Mouse (Mus musculus) embryonic facial prominence, embryonic 14.5 days (tissue): ENCODE measurements at regions not wholly inside any gene's neighbourhood (a gene's known extent, or its start where the extent isn't known, plus 50 kb on each side); places are given as distances from the start of the nearest gene placed in this dataset.

ENCODE experiments used
- ATAC-seq: fragments of 200-750 bp; cut with Nextera tagmentation; 2 replicates; pipeline ENCODE4 v1.8.0; 2017; ENCODE audit warnings: low read depth, moderate number of reproducible peaks, moderate TSS enrichment
- DNase-seq: peaks from one replicate; pipeline ENCODE4 v3.0.0-alpha.2; 2015; ENCODE audit warnings: low spot score
- H3K27ac ChIP-seq: fragments of 300-500 bp; sonication (generic); replicated peaks from 2 replicates; pipeline ENCODE4 v1.5.1; 2014; ENCODE audit warnings: low read depth, mild to moderate bottlenecking, low read length, moderate library complexity
- H3K27me3 ChIP-seq: fragments of 300-500 bp; sonication (generic); replicated peaks from 2 replicates; pipeline ENCODE4 v1.6.1; 2014; ENCODE audit warnings: low read length; ENCODE audit not compliant: control insufficient read depth, insufficient read depth
- H3K36me3 ChIP-seq: fragments of 300-500 bp; sonication (generic); 2 replicates; pipeline ENCODE4 v1.6.1; 2014; ENCODE audit warnings: low read length, mixed read lengths; ENCODE audit not compliant: control insufficient read depth, insufficient read depth
- H3K4me1 ChIP-seq: fragments of 300-500 bp; sonication (generic); 2 replicates; pipeline ENCODE4 v1.6.1; 2014; ENCODE audit warnings: antibody characterized with exemption, low read length; ENCODE audit not compliant: control insufficient read depth, insufficient read depth
- H3K4me2 ChIP-seq: fragments of 300-500 bp; sonication (generic); 2 replicates; pipeline ENCODE4 v1.6.1; 2014; ENCODE audit warnings: low read depth, mild to moderate bottlenecking, low read length, moderate library complexity, mixed read lengths
- H3K4me3 ChIP-seq: fragments of 300-500 bp; sonication (generic); 2 replicates; pipeline ENCODE4 v1.5.1; 2014; ENCODE audit warnings: low read depth, mild to moderate bottlenecking, low read length
- H3K9ac ChIP-seq: fragments of 300-500 bp; sonication (generic); 2 replicates; pipeline ENCODE4 v1.6.1; 2014; ENCODE audit warnings: low read depth, mild to moderate bottlenecking, low read length, moderate library complexity, mixed read lengths
- H3K9me3 ChIP-seq: fragments of 300-500 bp; sonication (generic); 2 replicates; pipeline ENCODE4 v1.6.1; 2016; ENCODE audit warnings: low read length; ENCODE audit not compliant: control insufficient read depth
- WGBS: fragments of 180-500 bp; shearing (Covaris S2); extraction: QIAGEN DNeasy Blood & Tissue Kit; methylation state at CpG from one replicate; pipeline ENCODE4 v1.1.7; 2014; 5-methylcytosine and 5-hydroxymethylcytosine counted together

DNA sequence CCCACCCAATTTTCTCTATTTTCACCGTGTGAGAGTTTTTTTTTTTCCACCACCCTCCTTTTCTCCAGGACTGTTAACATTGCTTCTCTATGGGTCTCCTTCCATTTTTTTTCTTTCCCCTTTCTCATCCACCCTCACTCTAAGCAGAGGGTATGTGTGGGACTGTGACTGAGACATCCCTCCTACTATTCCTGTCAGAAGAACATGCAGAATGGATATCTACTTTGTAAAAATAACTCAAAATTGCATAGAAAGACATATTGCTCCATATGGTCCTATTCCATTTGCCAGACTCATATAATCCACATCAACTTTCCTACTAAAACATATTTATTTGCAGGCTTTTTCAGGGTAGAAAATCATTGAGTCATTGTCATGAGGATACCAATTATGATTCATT is 135.3 kb upstream of the Pabpc4l start:
- Histone ChIP-seq H3K9ac (no peak overlapping the region), H3K4me1 (no peaks in the 10 kb centered on the region), H3K27ac (no peak overlapping the region), H3K9me3 (no peaks in the 10 kb centered on the region), H3K4me2 (no peak overlapping the region), H3K27me3 (no peaks in the 10 kb centered on the region), H3K36me3 (no peaks in the 10 kb centered on the region), H3K4me3 (no peak overlapping the region)
- 90% methylated on average over 1 of the region's 1 CpGs for WGBS
- no peak for DNase-seq
- no peak for ATAC-seq

DNA sequence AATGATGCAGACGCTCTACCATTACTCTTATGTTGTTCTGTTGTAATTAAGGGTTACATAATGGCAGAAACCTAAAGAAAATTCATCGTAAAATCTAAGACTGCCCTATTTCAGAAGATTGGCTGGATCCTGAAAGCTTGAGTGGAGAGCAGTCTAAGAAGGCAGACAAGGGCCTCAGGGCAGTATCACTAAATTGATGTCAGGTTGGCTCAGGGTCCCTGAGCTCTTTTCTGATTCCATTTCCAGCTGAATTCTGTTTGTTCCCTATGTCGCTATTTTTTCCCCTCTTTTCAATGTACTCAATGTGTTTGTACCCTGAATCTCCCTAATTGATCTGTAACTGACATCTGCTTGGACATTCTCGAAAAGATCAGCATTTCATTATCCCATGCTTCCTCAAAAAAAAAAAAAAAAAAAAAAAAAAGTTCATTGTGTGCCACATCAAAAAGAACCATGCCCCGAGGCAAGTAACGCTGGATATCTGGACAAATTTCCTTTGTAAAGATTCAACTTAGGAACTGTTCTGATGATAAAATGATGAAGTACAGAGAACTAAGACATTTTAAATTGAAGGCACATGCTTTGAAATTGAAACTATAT is 118.7 kb upstream of the Pabpc4l start:
- Histone ChIP-seq H3K27ac (no peak overlapping the region), H3K27me3 (no peaks in the 10 kb centered on the region), H3K36me3 (no peaks in the 10 kb centered on the region), H3K9me3 (no peaks in the 10 kb centered on the region), H3K4me2 (no peak overlapping the region), H3K4me1 (no peaks in the 10 kb centered on the region), H3K9ac (no peak overlapping the region), H3K4me3 (no peak overlapping the region)
- WGBS, result 31% methylated on average over 6 of the region's 6 CpGs
- ATAC-seq (no peak), DNase-seq (peak; percentile 5)

DNA sequence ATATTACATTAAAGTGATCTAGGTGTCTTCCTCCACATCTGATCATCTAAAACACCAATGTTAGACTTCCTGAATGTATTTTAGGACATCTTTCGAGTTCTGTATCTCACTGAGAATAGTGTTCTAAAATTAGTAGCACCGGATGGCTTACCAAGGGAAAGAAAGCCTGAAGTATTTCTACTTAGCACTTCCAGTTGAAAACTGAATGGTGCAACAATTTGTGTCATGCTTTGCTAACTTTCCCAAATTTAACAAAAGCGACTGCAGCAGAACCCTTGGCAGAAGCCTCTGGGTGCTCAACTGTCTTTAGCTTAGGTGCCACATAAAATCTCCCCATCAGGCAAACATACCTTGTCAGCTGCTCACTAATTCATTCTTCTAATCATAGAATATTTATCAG is 105.6 kb upstream of the Pabpc4l start:
- H3K4me3 ChIP-seq, result no peak overlapping the region
- ATAC-seq, result no peak
- H3K27ac ChIP-seq, result no peak overlapping the region
- DNase-seq, result no peak
- no peak overlapping the region for H3K4me2 ChIP-seq
- no peaks in the 10 kb centered on the region for H3K4me1 ChIP-seq
- H3K27me3 ChIP-seq, result no peaks in the 10 kb centered on the region
- H3K9me3 ChIP-seq, result no peaks in the 10 kb centered on the region
- WGBS, result 81% methylated on average over 3 of the region's 3 CpGs
- no peaks in the 10 kb centered on the region for H3K36me3 ChIP-seq
- H3K9ac ChIP-seq, result no peak overlapping the region

DNA sequence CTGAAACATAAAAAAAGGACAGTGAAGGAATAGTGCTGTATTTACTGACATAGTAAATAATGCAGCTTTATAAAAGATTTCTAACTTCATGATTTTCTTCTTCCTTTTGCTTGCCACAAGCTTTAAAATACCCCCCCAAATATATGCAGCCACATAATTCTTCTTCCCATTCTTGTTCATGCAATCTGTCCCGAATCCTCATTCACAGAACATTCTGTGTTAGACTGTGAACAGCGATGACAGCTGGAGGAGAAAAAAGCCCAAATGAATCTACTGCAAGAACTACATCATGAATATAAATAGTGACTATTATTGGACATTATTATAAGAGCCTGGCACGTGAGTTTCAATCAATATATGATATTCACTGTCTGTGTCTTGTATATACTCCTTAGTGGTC is 90.6 kb upstream of the Pabpc4l start:
- Histone ChIP-seq H3K27ac (no peak overlapping the region), H3K9me3 (no peaks in the 10 kb centered on the region), H3K4me2 (no peak overlapping the region), H3K4me1 (no peaks in the 10 kb centered on the region), H3K36me3 (no peaks in the 10 kb centered on the region), H3K27me3 (no peaks in the 10 kb centered on the region), H3K4me3 (no peak overlapping the region), H3K9ac (no peak overlapping the region)
- WGBS, result 82% methylated on average over 3 of the region's 3 CpGs
- ATAC-seq (no peak), DNase-seq (no peak)

DNA sequence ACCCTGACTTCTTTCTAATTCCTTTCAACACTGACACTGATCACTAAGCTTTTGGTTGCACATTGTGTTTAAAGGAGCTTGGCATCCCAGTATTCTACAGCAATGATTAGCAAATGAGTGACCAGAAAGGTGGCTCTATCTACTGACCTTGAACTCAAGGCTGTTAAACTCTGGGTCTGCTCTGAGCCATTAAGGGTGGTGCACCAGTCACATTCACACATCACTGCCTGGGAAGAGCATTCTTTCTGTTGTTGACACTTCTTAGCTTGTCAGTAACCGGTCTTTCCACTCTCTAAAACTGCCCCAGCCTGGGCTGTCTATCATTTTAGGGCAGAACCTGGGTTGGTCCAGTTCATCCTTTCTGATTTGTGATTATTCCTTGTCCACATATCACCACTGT is 63.1 kb upstream of the Pabpc4l start:
- ATAC-seq, result no peak
- no peak overlapping the region for H3K9ac ChIP-seq
- H3K4me1 ChIP-seq, result no peaks in the 10 kb centered on the region
- no peaks in the 10 kb centered on the region for H3K27me3 ChIP-seq
- no peaks in the 10 kb centered on the region for H3K36me3 ChIP-seq
- 79% methylated on average over 1 of the region's 1 CpGs for WGBS
- H3K4me3 ChIP-seq, result no peak overlapping the region
- H3K9me3 ChIP-seq, result no peaks in the 10 kb centered on the region
- H3K27ac ChIP-seq, result no peak overlapping the region
- H3K4me2 ChIP-seq, result no peak overlapping the region
- no peak for DNase-seq

DNA sequence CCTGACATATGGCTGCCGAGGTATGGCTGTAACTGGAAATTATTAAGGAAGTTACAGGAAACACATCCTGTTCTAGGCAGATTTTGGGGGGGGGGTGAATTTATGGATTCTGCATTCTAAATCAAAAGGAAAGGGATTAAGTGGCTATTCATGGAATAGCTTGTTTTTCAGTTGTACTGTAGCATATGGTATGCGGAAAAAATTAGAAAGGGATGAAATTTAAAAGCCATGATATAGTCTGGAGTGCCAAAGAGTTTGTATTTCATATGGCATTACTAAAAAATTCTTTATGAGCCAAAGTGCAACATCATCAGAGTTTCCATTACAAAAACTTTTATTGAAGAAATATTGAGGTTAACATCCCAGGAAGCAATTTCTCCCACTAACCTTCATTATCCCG is 55.7 kb upstream of the Pabpc4l start:
- no peak overlapping the region for H3K4me3 ChIP-seq
- no peak overlapping the region for H3K27ac ChIP-seq
- no peaks in the 10 kb centered on the region for H3K27me3 ChIP-seq
- H3K4me1 ChIP-seq, result no peaks in the 10 kb centered on the region
- H3K36me3 ChIP-seq, result no peaks in the 10 kb centered on the region
- no peaks in the 10 kb centered on the region for H3K9me3 ChIP-seq
- H3K9ac ChIP-seq, result no peak overlapping the region
- peak; percentile 60 for DNase-seq
- 43% methylated on average over 3 of the region's 3 CpGs for WGBS
- H3K4me2 ChIP-seq, result no peak overlapping the region
- ATAC-seq, result peak; percentile 55; the same call in 1 of the 2 replicates
